Mouse (Mus musculus) heart, embryonic 10.5 days (tissue): Measurements from ENCODE around the gene Ephb3. TPM values are rescaled to one million over a fixed set of nuclear protein-coding genes. Genes with fewer than 3 reads are reported as not detected.
"Not testable (repeated sequence)": the region's sequence is repeated elsewhere in the genome, so short reads cannot be mapped to it uniquely, and the experiment has no call there.

ENCODE experiments used
- DNase-seq: peaks from one replicate; pipeline ENCODE4 v3.0.0-alpha.2; 2017; ENCODE audit warnings: low spot score
- H3K27ac ChIP-seq: fragments of 300-500 bp; sonication (generic); 2 replicates; pipeline ENCODE4 v1.5.1; 2016; ENCODE audit warnings: mild to moderate bottlenecking
- H3K27me3 ChIP-seq: fragments of 300-500 bp; sonication (generic); 2 replicates; pipeline ENCODE4 v1.6.1; 2016; ENCODE audit warnings: mild to moderate bottlenecking; ENCODE audit not compliant: poor library complexity, insufficient read depth, severe bottlenecking
- H3K36me3 ChIP-seq: fragments of 300-500 bp; sonication (generic); 2 replicates; pipeline ENCODE4 v1.6.1; 2016; ENCODE audit warnings: mild to moderate bottlenecking, moderate library complexity
- H3K4me1 ChIP-seq: fragments of 300-500 bp; sonication (generic); 2 replicates; pipeline ENCODE4 v1.6.1; 2016; ENCODE audit warnings: mild to moderate bottlenecking
- H3K4me3 ChIP-seq: fragments of 300-500 bp; sonication (generic); 2 replicates; pipeline ENCODE4 v1.5.1; 2016; ENCODE audit warnings: mild to moderate bottlenecking, moderate library complexity
- H3K9me3 ChIP-seq: fragments of 300-500 bp; sonication (generic); 2 replicates; pipeline ENCODE4 v1.6.1; 2016; ENCODE audit warnings: mild to moderate bottlenecking, moderate library complexity
- WGBS: fragments of 180-500 bp; shearing (Covaris S2); methylation state at CpG from one replicate; pipeline ENCODE4 v1.1.7; 2016; 5-methylcytosine and 5-hydroxymethylcytosine counted together
- polyA plus RNA-seq: library from polyadenylated mRNA; unstranded; fragments of >200 nt; fragmentation: Nextera tagmentation; extraction: Ambion mirVana; gene quantifications from 2 replicates; pipeline ENCODE4 v1.2.1, GENCODE M21; 2016

Gene Ephb3
- polyA plus RNA-seq, result 24.5 and 25.3 TPM in 2 replicates

GRCm38 (mm10) chr16:21204367-21205092, at the start of gene Ephb3:
Ephb3 (plus strand) TSS chr16:21204755.
- H3K4me3 ChIP-seq, result peak within 1 kb of the TSS; percentile 92
- peaks cover 8% of the 10 kb centered on the region; the same call in 1 of the 2 replicates for H3K36me3 ChIP-seq
- peaks cover 4% of the 10 kb centered on the region for H3K27me3 ChIP-seq
- H3K27ac ChIP-seq, result peak within 1 kb of the TSS; percentile 94
- WGBS, result under 1% methylated on average over 51 of the region's 51 CpGs
- no peaks in the 10 kb centered on the region for H3K9me3 ChIP-seq
- H3K4me1 ChIP-seq, result peaks cover 46% of the 10 kb centered on the region
- DNase-seq, result peak; percentile 100

- H3K27ac ChIP-seq, H3K27me3 ChIP-seq, DNase-seq, H3K4me3 ChIP-seq, H3K36me3 ChIP-seq, H3K4me1 ChIP-seq, H3K9me3 ChIP-seq: not testable (repeated sequence)
These were observed 48.3 kb upstream of the Ephb3 start for GRCm38 (mm10) chr16:21156261-21156660.

- WGBS, result 90% methylated on average over 1 of the region's 1 CpGs
- not testable (repeated sequence) for DNase-seq, H3K27me3 ChIP-seq
These were observed 45.3 kb upstream of the Ephb3 start for GRCm38 (mm10) chr16:21159226-21159625.

DNA sequence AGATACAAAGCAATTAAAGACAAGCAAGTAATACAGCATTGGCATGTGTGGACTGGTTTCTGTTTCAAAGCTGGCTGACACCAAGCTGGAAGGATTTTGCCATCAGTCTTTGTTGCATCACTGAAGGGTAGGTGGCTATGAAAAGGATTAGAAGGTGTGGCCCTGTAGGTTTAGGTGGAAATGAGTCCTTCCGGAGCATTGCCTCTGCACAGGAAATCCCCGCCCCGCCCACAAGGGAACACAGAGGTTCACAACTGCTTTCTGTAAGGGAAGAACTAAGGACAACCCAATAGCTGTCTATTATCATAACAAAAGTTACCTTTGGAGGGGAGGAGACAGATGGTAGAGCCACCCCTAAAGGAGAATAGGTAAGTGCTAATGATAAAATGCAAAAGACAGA, 41.1 kb upstream of the Ephb3 start:
- H3K4me3 ChIP-seq, H3K27ac ChIP-seq, H3K4me1 ChIP-seq, H3K9me3 ChIP-seq, H3K36me3 ChIP-seq, DNase-seq, H3K27me3 ChIP-seq: not testable (repeated sequence)
- WGBS, result 86% methylated on average over 3 of the region's 3 CpGs

More at GRCm38 (mm10) chr16:21159226-21159625, 45.3 kb upstream of the Ephb3 start:
- H3K36me3 ChIP-seq, H3K9me3 ChIP-seq, H3K27ac ChIP-seq, H3K4me3 ChIP-seq, H3K4me1 ChIP-seq: not testable (repeated sequence)

DNA sequence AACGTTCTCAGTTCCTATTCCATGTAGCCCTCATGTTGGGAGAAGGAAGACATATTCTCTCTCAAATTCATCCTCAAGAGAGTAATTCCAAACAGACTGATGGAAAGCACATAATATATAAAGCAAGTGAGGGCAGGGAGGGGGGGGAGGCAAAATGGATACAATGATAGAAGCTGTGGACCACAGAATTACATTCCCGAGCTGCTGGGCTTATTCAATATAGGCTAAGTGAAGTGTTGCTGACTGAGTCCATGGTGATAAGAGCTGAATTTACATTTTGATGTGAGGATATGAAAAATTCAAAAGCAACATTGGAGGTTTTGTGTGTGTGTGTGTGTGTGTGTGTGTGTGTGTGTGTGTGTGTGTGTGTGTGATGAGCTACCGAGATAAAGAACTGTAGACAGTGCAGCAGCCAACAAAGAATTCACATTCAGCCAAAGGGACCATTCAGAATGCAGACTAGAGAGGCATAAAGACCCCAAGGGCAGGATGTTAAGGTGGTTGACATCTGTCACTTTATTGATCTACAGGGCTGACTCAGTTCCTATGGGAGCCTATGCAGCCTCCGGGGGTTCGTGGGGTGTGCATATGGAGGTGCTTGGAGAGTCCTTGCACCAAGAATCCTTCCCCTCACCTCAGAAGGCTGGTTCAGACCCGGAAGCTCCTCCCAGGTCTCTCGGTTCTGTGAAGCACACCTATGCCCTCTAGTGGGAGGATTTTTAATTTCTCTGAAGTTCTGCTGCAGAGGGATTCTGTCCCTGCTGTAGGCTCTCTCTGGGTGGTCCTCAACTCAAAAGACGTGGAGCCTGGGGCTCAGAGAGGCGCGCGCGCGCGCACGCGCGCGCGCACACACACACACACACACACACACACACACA, 39.0 kb upstream of the Ephb3 start:
- not testable (repeated sequence) for H3K4me1 ChIP-seq, H3K9me3 ChIP-seq, DNase-seq, H3K4me3 ChIP-seq, H3K36me3 ChIP-seq, H3K27ac ChIP-seq, H3K27me3 ChIP-seq
- WGBS, result 16% methylated on average over 17 of the region's 19 CpGs

DNA sequence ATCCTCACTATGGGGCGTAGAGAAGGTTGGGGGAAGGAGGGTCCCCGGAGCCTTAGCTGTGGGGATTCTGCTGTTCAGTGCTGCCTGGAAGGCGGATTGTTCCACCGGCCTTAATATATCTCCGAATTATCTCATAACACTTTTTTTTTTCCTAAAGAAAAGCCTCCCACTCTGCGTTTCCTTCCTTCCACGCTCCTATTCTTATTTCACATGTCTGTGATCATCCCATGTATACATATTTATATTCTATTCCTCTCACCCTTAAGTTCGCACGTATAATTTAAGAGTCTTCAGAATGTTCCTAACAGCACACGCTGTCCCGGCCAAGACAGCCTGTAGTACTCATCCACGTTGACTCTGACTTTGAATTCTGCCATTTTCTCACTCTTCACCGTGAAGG, 35.8 kb upstream of the Ephb3 start:
- no peak for DNase-seq
- no peaks in the 10 kb centered on the region for H3K4me1 ChIP-seq
- H3K4me3 ChIP-seq, result no peak overlapping the region
- WGBS, result 88% methylated on average over 13 of the region's 13 CpGs
- H3K36me3 ChIP-seq, result no peaks in the 10 kb centered on the region
- H3K9me3 ChIP-seq, result no peaks in the 10 kb centered on the region
- no peaks in the 10 kb centered on the region for H3K27me3 ChIP-seq
- H3K27ac ChIP-seq, result no peak overlapping the region

DNA sequence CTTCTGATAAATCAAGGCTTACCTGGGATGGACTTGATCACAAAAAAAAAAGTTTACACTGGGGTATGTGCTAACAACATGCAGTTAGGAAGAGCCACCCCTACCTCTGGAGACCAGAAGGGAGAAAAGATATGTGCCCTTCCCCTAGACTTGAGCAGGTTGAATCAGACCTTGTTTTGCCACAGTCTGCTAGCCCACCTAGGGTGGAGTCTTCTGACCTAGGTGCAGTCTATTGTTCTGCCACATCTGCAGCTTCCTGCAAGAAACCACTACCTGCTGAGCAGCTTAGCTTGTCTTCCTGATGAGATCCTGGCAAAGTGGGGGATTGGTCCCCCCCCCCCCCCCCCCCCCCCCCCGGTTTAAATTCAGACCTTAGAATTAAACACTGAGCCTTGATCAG, 29.3 kb upstream of the Ephb3 start:
- H3K4me3 ChIP-seq, result no peak overlapping the region
- no peaks in the 10 kb centered on the region for H3K4me1 ChIP-seq
- DNase-seq, result no peak
- no peak overlapping the region for H3K27ac ChIP-seq
- no peaks in the 10 kb centered on the region for H3K36me3 ChIP-seq
- H3K27me3 ChIP-seq, result no peaks in the 10 kb centered on the region
- no peaks in the 10 kb centered on the region for H3K9me3 ChIP-seq
- WGBS, result no CpG with 5 or more reads among the region's 1 CpGs

- WGBS, result 57% methylated on average over 1 of the region's 1 CpGs
- Histone ChIP-seq H3K4me1 (no peaks in the 10 kb centered on the region), H3K27ac (no peak overlapping the region), H3K27me3 (no peaks in the 10 kb centered on the region), H3K9me3 (no peaks in the 10 kb centered on the region), H3K36me3 (no peaks in the 10 kb centered on the region), H3K4me3 (no peak overlapping the region)
- no peak for DNase-seq
These were observed 22.4 kb upstream of the Ephb3 start for GRCm38 (mm10) chr16:21182108-21182507.

GRCm38 (mm10) chr16:21184697-21185096, 19.9 kb upstream of the Ephb3 start:
- Histone ChIP-seq H3K9me3 (no peaks in the 10 kb centered on the region), H3K36me3 (no peaks in the 10 kb centered on the region), H3K27ac (no peak overlapping the region), H3K27me3 (no peaks in the 10 kb centered on the region), H3K4me1 (no peaks in the 10 kb centered on the region; the same call in 1 of the 2 replicates), H3K4me3 (no peak overlapping the region)
- DNase-seq, result no peak

GRCm38 (mm10) chr16:21187568-21187967, 17.0 kb upstream of the Ephb3 start:
- Histone ChIP-seq H3K4me1 (no peaks in the 10 kb centered on the region; the same call in 1 of the 2 replicates), H3K27me3 (0 out of 2 replicates have a peak, but pooled peaks cover 4% of the 10 kb centered on the region), H3K9me3 (no peaks in the 10 kb centered on the region), H3K4me3 (no peak overlapping the region), H3K36me3 (no peaks in the 10 kb centered on the region), H3K27ac (no peak overlapping the region)
- DNase-seq, result no peak
- 57% methylated on average over 7 of the region's 7 CpGs for WGBS

DNA sequence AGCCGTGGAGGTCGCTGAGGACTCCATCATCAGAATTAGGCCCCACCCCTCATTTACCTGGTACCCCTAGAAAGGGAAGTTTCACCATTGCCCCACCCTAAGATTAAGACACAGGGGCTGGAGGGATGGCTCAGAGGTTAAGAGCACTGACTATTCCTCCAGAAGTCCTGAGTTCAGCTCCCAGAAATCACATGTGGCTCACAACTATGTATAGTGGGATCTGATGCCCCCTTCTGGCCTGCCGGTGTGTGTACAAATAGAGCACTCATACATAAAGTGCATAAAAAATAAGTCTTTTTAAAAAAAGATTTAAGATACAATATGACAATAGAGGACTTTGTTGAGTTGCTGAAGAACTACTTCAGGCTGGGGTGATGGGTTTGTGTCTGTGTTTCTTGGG, 16.2 kb upstream of the Ephb3 start:
- H3K4me3 ChIP-seq, result no peak overlapping the region
- H3K4me1 ChIP-seq, result no peaks in the 10 kb centered on the region; the same call in 1 of the 2 replicates
- H3K9me3 ChIP-seq, result no peaks in the 10 kb centered on the region
- H3K27me3 ChIP-seq, result 0 out of 2 replicates have a peak, but pooled peaks cover 4% of the 10 kb centered on the region
- WGBS, result 79% methylated on average over 3 of the region's 3 CpGs
- no peaks in the 10 kb centered on the region for H3K36me3 ChIP-seq
- no peak for DNase-seq
- no peak overlapping the region for H3K27ac ChIP-seq

DNA sequence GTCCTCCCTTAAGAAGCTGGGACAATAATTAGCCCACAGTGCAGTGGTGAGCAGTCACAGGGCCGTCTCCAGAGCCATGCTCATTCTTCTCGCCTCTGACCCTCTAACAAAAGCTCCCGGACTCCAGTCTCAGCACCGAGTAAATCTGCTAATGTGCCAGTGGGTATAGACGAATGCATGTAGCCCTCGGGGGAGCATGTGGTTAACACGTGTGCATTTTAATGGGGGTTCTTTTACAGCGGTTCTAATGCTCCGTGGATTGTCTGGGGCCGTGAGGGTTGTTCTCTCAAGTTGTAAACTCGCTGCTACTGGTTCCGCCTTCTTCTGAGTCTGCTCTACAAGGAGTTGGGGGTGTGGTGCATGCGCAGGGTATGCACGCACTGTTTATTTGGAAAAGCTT, 13.0 kb upstream of the Ephb3 start:
- Histone ChIP-seq H3K27ac (no peak overlapping the region), H3K4me1 (no peaks in the 10 kb centered on the region; the same call in 1 of the 2 replicates), H3K4me3 (no peak overlapping the region), H3K27me3 (0 out of 2 replicates have a peak, but pooled peaks cover 4% of the 10 kb centered on the region), H3K36me3 (no peaks in the 10 kb centered on the region), H3K9me3 (no peaks in the 10 kb centered on the region)
- no peak for DNase-seq
- 79% methylated on average over 14 of the region's 14 CpGs for WGBS
